Mouse (Mus musculus): ENCODE measurements at regions not wholly inside any gene's neighbourhood (a gene's known extent, or its start where the extent isn't known, plus 50 kb on each side); places are given as distances from the start of the nearest gene placed in this dataset.

DNA sequence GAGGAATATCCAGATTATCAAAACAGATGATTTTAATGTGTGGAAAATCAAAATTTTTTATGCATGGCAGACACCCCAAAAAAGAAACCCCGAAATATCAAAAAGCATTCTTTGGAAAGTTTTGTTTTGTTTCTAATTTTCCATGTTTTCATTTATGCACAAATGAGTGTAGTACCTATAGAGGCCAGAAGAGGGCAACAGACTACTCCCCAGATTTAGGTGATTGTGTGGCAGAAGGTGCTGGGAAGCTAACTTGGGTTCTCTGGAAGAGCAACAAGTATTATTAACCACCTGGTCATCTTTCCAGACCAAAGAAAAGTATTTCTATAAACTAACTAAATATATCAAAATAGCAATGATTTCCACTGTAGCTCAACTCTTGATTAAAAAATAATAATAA, 137.2 kb downstream of the Cdc5l start:
- no peaks in the 10 kb centered on the region for H3K27me3 ChIP-seq (ENCODE audit: control insufficient read depth, insufficient read depth, low read length)
- H3K27ac ChIP-seq (replicated peaks; ENCODE audit: insufficient read depth, low read depth, low read length): no peak overlapping the region
- no peak for TF ChIP-seq POLR2A (IDR thresholded peaks at IDR 0.05; ENCODE audit: extremely low read depth, insufficient read depth, low read length)
- no peak for TF ChIP-seq CTCF (IDR thresholded peaks at IDR 0.05; ENCODE audit: low read depth, low read length)
- no peak for DNase-seq (ENCODE audit: extremely low read depth, low read depth, low spot score)
- H3K4me1 ChIP-seq (ENCODE audit: control insufficient read depth, insufficient read depth, low read length): no peaks in the 10 kb centered on the region
- WGBS: 68% methylated on average over 1 of the region's 1 CpGs
- H3K36me3 ChIP-seq (ENCODE audit: control insufficient read depth, insufficient read depth, low read length): no peaks in the 10 kb centered on the region
- H3K79me2 ChIP-seq (ENCODE audit: control insufficient read depth, insufficient read depth, low read length): no peaks in the 10 kb centered on the region
- H3K9ac ChIP-seq (ENCODE audit: low read depth, low read length): no peak overlapping the region
- H3K4me3 ChIP-seq (ENCODE audit: insufficient read depth, low read depth, low read length): no peak overlapping the region

DNA sequence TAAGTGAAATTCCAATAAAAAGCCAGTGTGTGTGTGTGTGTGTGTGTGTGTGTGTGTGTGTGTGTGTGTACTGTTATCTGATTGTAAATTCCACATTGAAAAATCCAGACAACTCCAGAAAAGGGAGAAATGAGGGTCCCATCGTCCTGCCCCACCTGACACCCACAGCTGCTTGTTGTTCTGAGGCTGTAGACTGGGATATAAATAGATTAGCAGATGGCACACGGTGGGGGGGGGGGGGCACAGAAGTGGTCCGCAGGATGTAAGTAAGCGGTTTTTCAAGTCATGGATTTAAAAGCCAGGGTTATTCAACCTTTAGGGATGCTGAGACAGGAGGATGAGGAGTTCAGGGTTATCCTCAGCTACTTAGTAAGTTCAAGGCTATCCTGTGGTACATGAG, 138.7 kb downstream of the Cdc5l start:
- no peaks in the 10 kb centered on the region for H3K36me3 ChIP-seq (ENCODE audit: control insufficient read depth, insufficient read depth, low read length)
- H3K4me1 ChIP-seq (ENCODE audit: control insufficient read depth, insufficient read depth, low read length): no peaks in the 10 kb centered on the region
- DNase-seq (ENCODE audit: extremely low read depth, low read depth, low spot score): no peak
- TF ChIP-seq CTCF (IDR thresholded peaks at IDR 0.05; ENCODE audit: low read depth, low read length) (no peak), POLR2A (IDR thresholded peaks at IDR 0.05; ENCODE audit: extremely low read depth, insufficient read depth, low read length) (no peak)
- 73% methylated on average over 4 of the region's 4 CpGs for WGBS
- no peaks in the 10 kb centered on the region for H3K27me3 ChIP-seq (ENCODE audit: control insufficient read depth, insufficient read depth, low read length)
- no peak overlapping the region for H3K27ac ChIP-seq (replicated peaks; ENCODE audit: insufficient read depth, low read depth, low read length)
- H3K9ac ChIP-seq (ENCODE audit: low read depth, low read length): no peak overlapping the region
- no peak overlapping the region for H3K4me3 ChIP-seq (ENCODE audit: insufficient read depth, low read depth, low read length)
- H3K79me2 ChIP-seq (ENCODE audit: control insufficient read depth, insufficient read depth, low read length): no peaks in the 10 kb centered on the region

DNA sequence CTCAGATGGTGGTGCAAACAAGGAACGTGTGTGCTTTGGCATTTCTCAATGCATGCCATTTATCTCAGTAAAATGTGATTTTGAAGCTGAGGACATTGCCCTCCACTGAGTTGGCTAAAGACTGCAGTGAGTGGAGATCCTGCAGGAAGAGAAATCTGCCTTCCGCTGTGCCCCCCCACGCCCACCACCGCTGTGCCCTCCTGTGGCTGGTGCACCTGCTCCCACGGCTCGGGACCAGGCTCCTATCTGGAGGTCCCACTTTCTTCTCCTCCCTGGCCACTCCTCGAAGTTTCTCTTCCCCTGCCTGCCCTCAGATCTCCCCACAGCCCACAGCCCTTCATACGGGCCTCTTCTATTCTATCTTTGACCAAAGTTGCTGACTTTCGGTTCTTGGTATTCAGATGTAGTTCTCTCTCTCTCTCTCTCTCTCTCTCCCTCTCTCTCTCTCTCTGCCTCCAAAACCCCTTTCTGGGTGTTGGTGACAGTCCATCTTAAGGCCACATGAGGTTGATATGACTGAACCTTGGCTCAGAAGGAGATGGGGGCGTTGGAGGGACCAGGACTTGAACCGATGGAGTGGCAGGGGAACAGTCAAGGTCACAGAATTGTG, 139.2 kb downstream of the Cdc5l start:
- TF ChIP-seq CTCF (IDR thresholded peaks at IDR 0.05; ENCODE audit: low read depth, low read length) (no peak), POLR2A (IDR thresholded peaks at IDR 0.05; ENCODE audit: extremely low read depth, insufficient read depth, low read length) (no peak)
- H3K36me3 ChIP-seq (ENCODE audit: control insufficient read depth, insufficient read depth, low read length): no peaks in the 10 kb centered on the region
- H3K27ac ChIP-seq (replicated peaks; ENCODE audit: insufficient read depth, low read depth, low read length): no peak overlapping the region
- H3K4me3 ChIP-seq (ENCODE audit: insufficient read depth, low read depth, low read length): no peak overlapping the region
- no peaks in the 10 kb centered on the region for H3K27me3 ChIP-seq (ENCODE audit: control insufficient read depth, insufficient read depth, low read length)
- 79% methylated on average over 11 of the region's 11 CpGs for WGBS
- no peak overlapping the region for H3K9ac ChIP-seq (ENCODE audit: low read depth, low read length)
- H3K79me2 ChIP-seq (ENCODE audit: control insufficient read depth, insufficient read depth, low read length): no peaks in the 10 kb centered on the region
- no peaks in the 10 kb centered on the region for H3K4me1 ChIP-seq (ENCODE audit: control insufficient read depth, insufficient read depth, low read length)
- no peak for DNase-seq (ENCODE audit: extremely low read depth, low read depth, low spot score)

DNA sequence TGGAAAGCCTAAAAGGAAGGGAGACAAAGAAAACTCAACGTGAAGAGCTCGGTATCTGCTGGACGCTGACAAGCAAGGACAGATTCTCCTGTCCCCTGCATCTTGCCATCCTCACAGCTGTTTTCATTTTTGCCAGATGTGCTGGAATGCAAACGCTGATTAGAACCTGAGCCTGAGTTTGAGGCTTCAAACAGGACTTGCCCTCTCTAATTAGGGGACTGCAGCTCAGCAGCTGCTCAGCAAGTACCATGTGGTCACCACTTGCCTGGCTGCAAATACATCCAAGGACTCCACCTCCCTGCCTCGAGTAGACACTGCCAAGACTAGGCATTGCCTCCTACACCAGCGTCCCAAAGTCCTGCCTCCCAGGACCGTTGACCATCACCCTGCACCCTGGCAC, 140.7 kb downstream of the Cdc5l start:
- DNase-seq (ENCODE audit: extremely low read depth, low read depth, low spot score): no peak
- Histone ChIP-seq H3K79me2 (ENCODE audit: control insufficient read depth, insufficient read depth, low read length) (no peaks in the 10 kb centered on the region), H3K9ac (ENCODE audit: low read depth, low read length) (no peak overlapping the region), H3K4me1 (ENCODE audit: control insufficient read depth, insufficient read depth, low read length) (no peaks in the 10 kb centered on the region), H3K36me3 (ENCODE audit: control insufficient read depth, insufficient read depth, low read length) (no peaks in the 10 kb centered on the region), H3K27ac (replicated peaks; ENCODE audit: insufficient read depth, low read depth, low read length) (no peak overlapping the region), H3K4me3 (ENCODE audit: insufficient read depth, low read depth, low read length) (no peak overlapping the region), H3K27me3 (ENCODE audit: control insufficient read depth, insufficient read depth, low read length) (no peaks in the 10 kb centered on the region)
- WGBS: 73% methylated on average over 7 of the region's 7 CpGs
- TF ChIP-seq CTCF (IDR thresholded peaks at IDR 0.05; ENCODE audit: low read depth, low read length): no peak
- TF ChIP-seq POLR2A (IDR thresholded peaks at IDR 0.05; ENCODE audit: extremely low read depth, insufficient read depth, low read length): no peak

DNA sequence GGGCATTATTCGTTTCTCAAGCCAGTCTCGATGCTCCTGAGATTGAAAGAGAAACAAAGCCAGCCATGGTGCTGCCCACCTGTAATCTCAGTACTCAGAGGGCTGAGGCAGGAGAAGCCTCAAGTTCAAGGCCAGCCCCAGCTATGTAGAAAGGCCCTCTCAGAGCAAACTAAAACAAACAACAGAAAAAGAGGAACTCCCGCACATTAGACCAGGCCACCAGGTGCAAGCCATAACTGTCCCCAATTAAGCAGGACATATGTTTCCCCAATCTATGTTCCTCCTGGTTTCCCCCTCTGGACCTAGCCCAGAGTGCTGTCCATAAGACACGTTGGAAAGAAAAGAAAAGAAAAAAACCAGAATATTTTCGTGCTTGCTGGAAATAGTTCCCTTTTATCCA, 142.5 kb downstream of the Cdc5l start:
- Histone ChIP-seq H3K4me3 (ENCODE audit: insufficient read depth, low read depth, low read length) (no peak overlapping the region), H3K36me3 (ENCODE audit: control insufficient read depth, insufficient read depth, low read length) (no peaks in the 10 kb centered on the region), H3K27me3 (ENCODE audit: control insufficient read depth, insufficient read depth, low read length) (no peaks in the 10 kb centered on the region), H3K79me2 (ENCODE audit: control insufficient read depth, insufficient read depth, low read length) (no peaks in the 10 kb centered on the region), H3K4me1 (ENCODE audit: control insufficient read depth, insufficient read depth, low read length) (no peaks in the 10 kb centered on the region), H3K27ac (replicated peaks; ENCODE audit: insufficient read depth, low read depth, low read length) (no peak overlapping the region), H3K9ac (ENCODE audit: low read depth, low read length) (no peak overlapping the region)
- DNase-seq (ENCODE audit: extremely low read depth, low read depth, low spot score): no peak
- TF ChIP-seq CTCF (IDR thresholded peaks at IDR 0.05; ENCODE audit: low read depth, low read length) (no peak), POLR2A (IDR thresholded peaks at IDR 0.05; ENCODE audit: extremely low read depth, insufficient read depth, low read length) (no peak)
- 81% methylated on average over 5 of the region's 5 CpGs for WGBS

DNA sequence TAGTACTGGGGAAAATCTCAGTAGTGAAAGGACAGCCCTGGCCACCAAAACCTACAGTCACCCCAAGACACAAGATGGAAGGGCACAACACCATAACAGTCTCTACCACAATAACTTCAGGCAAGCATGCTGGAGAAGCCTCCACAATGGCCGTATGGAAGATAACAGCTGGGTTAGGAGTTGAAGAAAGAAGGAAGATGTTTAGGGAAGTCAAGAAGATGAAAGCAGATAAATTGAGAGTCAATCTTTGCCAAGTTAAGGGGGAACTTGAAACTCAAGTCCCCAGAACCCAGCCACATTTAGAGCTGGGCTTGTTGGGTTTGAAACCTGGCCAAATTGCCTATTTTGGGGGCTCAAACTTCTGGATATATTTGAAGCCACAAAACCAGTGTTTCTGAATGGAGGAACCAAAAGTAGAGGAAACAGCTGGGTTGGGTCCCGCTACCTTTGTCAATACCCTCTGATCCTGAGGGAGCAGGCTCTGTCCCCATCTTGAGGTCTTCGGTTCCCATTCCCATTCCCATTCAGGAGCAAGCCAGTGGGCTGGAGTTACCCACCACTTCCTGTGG, 147.8 kb downstream of the Cdc5l start:
- 79% methylated on average over 3 of the region's 3 CpGs for WGBS
- H3K27me3 ChIP-seq (ENCODE audit: control insufficient read depth, insufficient read depth, low read length): no peaks in the 10 kb centered on the region
- TF ChIP-seq CTCF (IDR thresholded peaks at IDR 0.05; ENCODE audit: low read depth, low read length) (no peak), POLR2A (IDR thresholded peaks at IDR 0.05; ENCODE audit: extremely low read depth, insufficient read depth, low read length) (no peak)
- H3K4me1 ChIP-seq (ENCODE audit: control insufficient read depth, insufficient read depth, low read length): no peaks in the 10 kb centered on the region
- no peaks in the 10 kb centered on the region for H3K79me2 ChIP-seq (ENCODE audit: control insufficient read depth, insufficient read depth, low read length)
- H3K4me3 ChIP-seq (ENCODE audit: insufficient read depth, low read depth, low read length): no peak overlapping the region
- no peak overlapping the region for H3K9ac ChIP-seq (ENCODE audit: low read depth, low read length)
- H3K36me3 ChIP-seq (ENCODE audit: control insufficient read depth, insufficient read depth, low read length): no peaks in the 10 kb centered on the region
- H3K27ac ChIP-seq (replicated peaks; ENCODE audit: insufficient read depth, low read depth, low read length): no peak overlapping the region
- no peak for DNase-seq (ENCODE audit: extremely low read depth, low read depth, low spot score)
